Mouse (Mus musculus): ENCODE measurements around the gene Cntn1. TPM values are rescaled to one million over a fixed set of nuclear protein-coding genes. Genes with fewer than 3 reads are reported as not detected.

The Cntn1 gene
- total RNA-seq, 2 experiments from 2014 or later, result 409 to 418 TPM

Other genes starting within 250 kb of the Cntn1 start
- gene Smgc, start 212.9 kb upstream of the Cntn1 start, total RNA-seq (2021), result not detected